Mouse (Mus musculus): ENCODE data around the gene Fer.

Fer gene

GRCm38 (mm10) chr17:63980167-63980566, 117.3 kb downstream of the Fer start:
- DNase-seq: no peak

GRCm38 (mm10) chr17:63988710-63989109, 125.8 kb downstream of the Fer start:
- DNase-seq: no peak

- no peak for DNase-seq
Observed at GRCm38 (mm10) chr17:63991160-63991559, 128.3 kb downstream of the Fer start.

GRCm38 (mm10) chr17:63995921-63996320, 133.1 kb downstream of the Fer start:
- no peak for DNase-seq

GRCm38 (mm10) chr17:63997643-63998042, 134.8 kb downstream of the Fer start:
- DNase-seq: no peak

GRCm38 (mm10) chr17:64003444-64003843, 140.6 kb downstream of the Fer start:
- no peak for DNase-seq

- DNase-seq: no peak
Observed at GRCm38 (mm10) chr17:64005575-64006249, 142.8 kb downstream of the Fer start.

- no peak for DNase-seq
Observed at GRCm38 (mm10) chr17:64016606-64017005, 153.7 kb downstream of the Fer start.

- no peak for DNase-seq
Observed at GRCm38 (mm10) chr17:64018240-64018639, 155.4 kb downstream of the Fer start.

GRCm38 (mm10) chr17:64018870-64019269, 156.0 kb downstream of the Fer start:
- DNase-seq: no peak

- DNase-seq: no peak
Observed at GRCm38 (mm10) chr17:64019646-64020045, 156.8 kb downstream of the Fer start.

- no peak for DNase-seq
Observed at GRCm38 (mm10) chr17:64026485-64026884, 163.6 kb downstream of the Fer start.

GRCm38 (mm10) chr17:64041771-64042170, 178.9 kb downstream of the Fer start:
- no peak for DNase-seq

- no peak for DNase-seq
Observed at GRCm38 (mm10) chr17:64045326-64045725, 182.5 kb downstream of the Fer start.

- no peak for DNase-seq
Observed at GRCm38 (mm10) chr17:64046557-64046956, 183.7 kb downstream of the Fer start.

GRCm38 (mm10) chr17:64050911-64051310, 188.0 kb downstream of the Fer start:
- DNase-seq: no peak

- no peak for DNase-seq
Observed at GRCm38 (mm10) chr17:64053636-64054035, 190.8 kb downstream of the Fer start.

GRCm38 (mm10) chr17:64060529-64060928, 197.7 kb downstream of the Fer start:
- DNase-seq: no peak

GRCm38 (mm10) chr17:64065243-64065642, 202.4 kb downstream of the Fer start:
- DNase-seq: no peak

- no peak for DNase-seq
Observed at GRCm38 (mm10) chr17:64077392-64077791, 214.5 kb downstream of the Fer start.

- DNase-seq: no peak
Observed at GRCm38 (mm10) chr17:64084751-64085150, 221.9 kb downstream of the Fer start.

GRCm38 (mm10) chr17:64085493-64085892, 222.6 kb downstream of the Fer start:
- no peak for DNase-seq

- no peak for DNase-seq
Observed at GRCm38 (mm10) chr17:64086875-64087608, 224.2 kb downstream of the Fer start.

GRCm38 (mm10) chr17:64087871-64088270, 225.0 kb downstream of the Fer start:
- no peak for DNase-seq

- no peak for DNase-seq
Observed at GRCm38 (mm10) chr17:64093716-64094115, 230.9 kb downstream of the Fer start.
